Mouse (Mus musculus) CH12.LX (cell line): ENCODE measurements around the gene Gm27027.

Experiments
- BHLHE40 ChIP-seq: IDR thresholded peaks from 2 replicates; pipeline ENCODE4 v1.6.1; 2011; ENCODE audit warnings: mild to moderate bottlenecking, low read depth, low read length, improper control_type of control experiment
- CHD2 ChIP-seq: IDR thresholded peaks from 2 replicates; pipeline ENCODE4 v1.6.1; 2011; ENCODE audit warnings: low read length, improper control_type of control experiment
- CTCF ChIP-seq, 2 experiments: IDR thresholded peaks in 1 of 2; conservative IDR thresholded peaks in 1 of 2; 2 replicates each; pipeline ENCODE4 v1.5.1; 2011 to 2012; ENCODE audit warnings: low read depth in 2 of 2, low read length in 2 of 2, improper control_type of control experiment in 1 of 2, inconsistent platforms in 1 of 2, mild to moderate bottlenecking in 1 of 2, moderate library complexity in 1 of 2
- E2F4 ChIP-seq: IDR thresholded peaks from 2 replicates; pipeline ENCODE4 v1.6.1; 2011; ENCODE audit warnings: low read depth, low read length, improper control_type of control experiment; ENCODE audit not compliant: insufficient replicate concordance
- MAX ChIP-seq: IDR thresholded peaks from 2 replicates; pipeline ENCODE4 v1.6.1; 2011; ENCODE audit warnings: low read length, improper control_type of control experiment
- POLR2A ChIP-seq: IDR thresholded peaks from 2 replicates; pipeline ENCODE4 v1.6.1; 2011; ENCODE audit warnings: low read depth, mild to moderate bottlenecking, improper control_type of control experiment, low read length

GRCm38 (mm10) chr2:93992810-93993209 is 3.3 kb downstream of the Gm27027 start:
- TF ChIP-seq BHLHE40, result no peak
- TF ChIP-seq MAX, result no peak
- no peak for TF ChIP-seq E2F4
- no peak for TF ChIP-seq CHD2
- no peak for TF ChIP-seq CTCF (conservative IDR thresholded peaks at IDR 0.05 in 1 of 2, IDR thresholded peaks at IDR 0.05 in 1 of 2; ENCODE audit: low read depth in 2 of 2, low read length in 2 of 2)
- no peak for TF ChIP-seq POLR2A
